Mouse (Mus musculus): ENCODE measurements at regions not wholly inside any gene's neighbourhood (a gene's known extent, or its start where the extent isn't known, plus 50 kb on each side); places are given as distances from the start of the nearest gene placed in this dataset.
"Not testable (repeated sequence)": the region's sequence is repeated elsewhere in the genome, so short reads cannot be mapped to it uniquely, and the experiment has no call there.

- H3K27ac ChIP-seq; H3K27me3 ChIP-seq (replicated peaks); ATAC-seq; H3K9me3 ChIP-seq; H3K36me3 ChIP-seq; H3K4me3 ChIP-seq (replicated peaks); H3K4me1 ChIP-seq (replicated peaks); H3K9ac ChIP-seq: not testable (repeated sequence)
- peak overlapping the region; percentile 20; the same call in 1 of the 2 replicates for H3K4me2 ChIP-seq (replicated peaks)
- WGBS, result 76% methylated on average over 3 of the region's 3 CpGs
Observed at GRCm38 (mm10) chrX:50597626-50598025, 169.3 kb upstream of the Olfr1324 start.

DNA sequence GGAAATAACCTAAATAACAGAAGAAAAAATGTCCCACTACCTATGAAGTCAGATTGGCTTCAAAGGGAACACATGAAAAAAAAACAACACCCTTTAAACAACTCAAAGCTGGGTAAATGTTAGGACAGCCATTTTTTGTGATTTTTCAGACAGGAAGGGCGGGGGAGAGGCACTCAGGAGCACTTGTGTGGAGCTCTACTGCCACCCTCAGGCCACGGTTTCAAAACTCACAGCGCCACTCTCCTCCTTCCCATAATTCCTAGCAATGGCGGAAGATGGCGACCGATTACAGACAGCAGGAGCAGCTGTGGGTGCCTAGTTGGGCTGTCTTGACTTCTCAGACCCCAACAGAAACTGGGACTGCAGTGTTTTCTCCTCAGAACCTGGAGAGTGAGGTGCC is 168.8 kb upstream of the Olfr1324 start:
- Histone ChIP-seq H3K27me3 (replicated peaks) (no peaks in the 10 kb centered on the region), H3K4me1 (replicated peaks) (no peaks in the 10 kb centered on the region), H3K4me3 (replicated peaks) (no peak overlapping the region), H3K4me2 (replicated peaks) (peak overlapping the region; percentile 20; the same call in 1 of the 2 replicates), H3K27ac (no peak overlapping the region), H3K9ac (no peak overlapping the region), H3K9me3 (no peaks in the 10 kb centered on the region), H3K36me3 (no peaks in the 10 kb centered on the region; the same call in 1 of the 2 replicates)
- no peak for ATAC-seq
- 60% methylated on average over 6 of the region's 6 CpGs for WGBS

- H3K4me1 ChIP-seq (replicated peaks); H3K9ac ChIP-seq; H3K9me3 ChIP-seq; H3K4me2 ChIP-seq (replicated peaks); ATAC-seq; H3K27me3 ChIP-seq (replicated peaks); H3K4me3 ChIP-seq (replicated peaks); H3K27ac ChIP-seq; H3K36me3 ChIP-seq: not testable (repeated sequence)
- WGBS, result 73% methylated on average over 4 of the region's 4 CpGs
Observed at GRCm38 (mm10) chrX:50594976-50595375, 166.7 kb upstream of the Olfr1324 start.

GRCm38 (mm10) chrX:50591477-50591876 is 163.2 kb upstream of the Olfr1324 start:
- ATAC-seq, result no peak
- Histone ChIP-seq H3K9ac (no peak overlapping the region), H3K27me3 (replicated peaks) (no peaks in the 10 kb centered on the region), H3K4me2 (replicated peaks) (peak overlapping the region; percentile 24; the same call in 1 of the 2 replicates), H3K27ac (no peak overlapping the region), H3K4me3 (replicated peaks) (no peak overlapping the region), H3K4me1 (replicated peaks) (no peaks in the 10 kb centered on the region), H3K9me3 (no peaks in the 10 kb centered on the region), H3K36me3 (no peaks in the 10 kb centered on the region; the same call in 1 of the 2 replicates)
- 55% methylated on average over 4 of the region's 4 CpGs for WGBS

- Histone ChIP-seq H3K9ac (no peak overlapping the region), H3K27me3 (replicated peaks) (no peaks in the 10 kb centered on the region), H3K4me2 (replicated peaks) (peak overlapping the region; percentile 24; the same call in 1 of the 2 replicates), H3K4me3 (replicated peaks) (0 out of 2 replicates have a peak overlapping the region, but pooled peaks have one; percentile 18), H3K27ac (no peak overlapping the region), H3K9me3 (no peaks in the 10 kb centered on the region), H3K36me3 (no peaks in the 10 kb centered on the region; the same call in 1 of the 2 replicates), H3K4me1 (replicated peaks) (no peaks in the 10 kb centered on the region)
- ATAC-seq, result no peak
- WGBS, result 58% methylated on average over 8 of the region's 8 CpGs
Observed at GRCm38 (mm10) chrX:50590673-50591341, 162.5 kb upstream of the Olfr1324 start.

DNA sequence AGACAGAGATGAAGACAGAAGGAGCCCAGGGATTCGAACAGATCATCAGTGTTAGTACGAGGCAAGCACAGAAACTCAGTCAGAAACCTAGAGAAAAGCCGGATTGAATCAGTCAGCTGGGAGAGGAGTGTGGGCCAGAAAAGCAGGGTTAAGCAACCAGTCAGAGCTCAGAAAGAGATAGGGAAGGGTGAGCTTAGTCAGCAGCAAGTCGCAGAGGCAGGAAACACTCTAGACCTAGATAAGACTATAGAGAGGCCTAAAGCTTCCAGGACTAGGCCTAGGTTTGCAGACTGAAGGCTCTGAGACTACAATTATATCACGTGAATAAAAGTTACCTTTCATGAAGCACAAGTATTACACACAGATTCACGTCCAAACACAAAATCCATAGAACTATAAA is 160.6 kb upstream of the Olfr1324 start:
- 85% methylated on average over 6 of the region's 6 CpGs for WGBS
- Histone ChIP-seq H3K36me3 (no peaks in the 10 kb centered on the region; the same call in 1 of the 2 replicates), H3K4me1 (replicated peaks) (no peaks in the 10 kb centered on the region), H3K27ac (no peak overlapping the region), H3K4me2 (replicated peaks) (no peak overlapping the region), H3K9me3 (no peaks in the 10 kb centered on the region), H3K27me3 (replicated peaks) (no peaks in the 10 kb centered on the region), H3K4me3 (replicated peaks) (no peak overlapping the region), H3K9ac (no peak overlapping the region)
- no peak for ATAC-seq

- Histone ChIP-seq H3K27me3 (replicated peaks) (no peaks in the 10 kb centered on the region), H3K4me3 (replicated peaks) (0 out of 2 replicates have a peak overlapping the region, but pooled peaks have one; percentile 16), H3K4me2 (replicated peaks) (peak overlapping the region; percentile 33), H3K27ac (no peak overlapping the region), H3K4me1 (replicated peaks) (no peaks in the 10 kb centered on the region), H3K9ac (no peak overlapping the region), H3K36me3 (no peaks in the 10 kb centered on the region), H3K9me3 (no peaks in the 10 kb centered on the region)
- WGBS, result 77% methylated on average over 12 of the region's 12 CpGs
- no peak for ATAC-seq
Observed at GRCm38 (mm10) chrX:50583741-50584580, 155.7 kb upstream of the Olfr1324 start.

DNA sequence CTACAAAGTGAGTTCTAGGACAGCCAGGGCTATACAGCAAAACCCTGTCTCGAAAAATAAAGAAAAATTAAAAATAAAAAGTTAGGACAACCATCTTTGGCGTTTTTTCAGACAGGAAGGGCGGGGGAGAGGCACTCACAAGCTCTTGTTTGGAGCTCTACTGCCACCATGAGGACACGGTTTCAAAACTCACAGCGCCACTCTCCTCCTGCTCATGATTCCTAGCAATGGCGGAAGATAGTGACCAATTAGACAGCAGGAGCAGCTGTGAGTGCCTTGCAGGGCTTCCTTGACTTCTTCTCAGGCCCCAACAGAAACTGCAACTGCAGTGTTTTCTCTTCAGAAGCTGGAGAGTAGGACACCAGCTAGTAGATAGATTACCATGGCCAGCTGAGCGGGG is 151.9 kb upstream of the Olfr1324 start:
- H3K9ac ChIP-seq, result no peak overlapping the region
- peak overlapping the region; percentile 36 for H3K4me2 ChIP-seq (replicated peaks)
- WGBS, result 56% methylated on average over 7 of the region's 7 CpGs
- H3K27me3 ChIP-seq (replicated peaks), result no peaks in the 10 kb centered on the region
- peak; percentile 23; the same call in 1 of the 2 replicates for ATAC-seq
- H3K9me3 ChIP-seq, result no peaks in the 10 kb centered on the region
- H3K4me1 ChIP-seq (replicated peaks), result no peaks in the 10 kb centered on the region
- H3K4me3 ChIP-seq (replicated peaks), result 0 out of 2 replicates have a peak overlapping the region, but pooled peaks have one; percentile 14
- no peak overlapping the region for H3K27ac ChIP-seq
- H3K36me3 ChIP-seq, result no peaks in the 10 kb centered on the region

DNA sequence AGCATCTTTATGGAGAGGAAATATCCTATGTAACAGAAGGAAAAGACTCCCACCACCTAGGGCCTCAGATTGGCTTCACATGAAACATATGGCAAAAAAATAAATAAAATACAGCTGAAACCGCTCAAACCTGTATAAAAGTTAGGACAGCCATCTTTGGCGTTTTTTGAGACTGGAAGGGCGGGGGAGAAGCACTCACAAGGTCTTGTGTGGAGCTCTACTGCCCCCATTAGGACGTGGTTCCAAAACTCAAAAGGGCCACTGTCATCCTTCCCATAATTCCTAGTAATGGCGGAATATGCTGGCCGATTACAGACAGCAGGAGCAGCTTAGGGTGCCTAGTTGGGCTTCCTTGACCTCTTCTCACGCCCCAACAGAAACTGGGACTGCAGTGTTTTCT is 148.5 kb upstream of the Olfr1324 start:
- Histone ChIP-seq H3K4me1 (replicated peaks) (no peaks in the 10 kb centered on the region), H3K27ac (no peak overlapping the region), H3K27me3 (replicated peaks) (no peaks in the 10 kb centered on the region), H3K9ac (no peak overlapping the region), H3K36me3 (no peaks in the 10 kb centered on the region), H3K4me3 (replicated peaks) (0 out of 2 replicates have a peak overlapping the region, but pooled peaks have one; percentile 14), H3K9me3 (no peaks in the 10 kb centered on the region), H3K4me2 (replicated peaks) (0 out of 2 replicates have a peak overlapping the region, but pooled peaks have one; percentile 30)
- WGBS, result 57% methylated on average over 7 of the region's 7 CpGs
- ATAC-seq, result 0 out of 2 replicates have a peak, but pooled peaks have one; percentile 15

GRCm38 (mm10) chrX:50572191-50573095 is 144.1 kb upstream of the Olfr1324 start:
- H3K4me1 ChIP-seq (replicated peaks), result not testable (repeated sequence)

DNA sequence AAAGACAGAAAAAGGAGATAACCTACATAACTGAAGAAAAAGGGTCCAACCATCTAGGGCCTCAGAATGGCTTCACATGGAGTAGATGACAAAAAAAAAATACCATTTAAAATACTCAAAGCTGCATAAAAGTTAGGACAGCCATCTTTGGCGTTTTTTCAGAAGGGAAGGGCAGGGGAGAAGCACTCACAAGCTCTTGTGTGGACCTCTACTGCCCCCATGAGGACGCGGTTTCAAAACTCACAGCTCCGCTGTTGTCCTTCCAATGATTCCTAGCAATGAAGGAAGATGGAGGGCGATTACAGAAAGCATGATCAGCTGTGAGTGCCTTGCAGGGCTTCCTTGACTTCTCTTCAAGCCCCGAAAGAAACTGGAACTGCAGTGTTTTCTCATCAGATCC is 140.8 kb upstream of the Olfr1324 start:
- WGBS, result 57% methylated on average over 6 of the region's 6 CpGs
- Histone ChIP-seq H3K27ac (no peak overlapping the region), H3K9me3 (no peaks in the 10 kb centered on the region), H3K4me2 (replicated peaks) (no peak overlapping the region; the same call in 1 of the 2 replicates), H3K36me3 (no peaks in the 10 kb centered on the region), H3K4me1 (replicated peaks) (no peaks in the 10 kb centered on the region), H3K9ac (no peak overlapping the region), H3K27me3 (replicated peaks) (no peaks in the 10 kb centered on the region), H3K4me3 (replicated peaks) (no peak overlapping the region)
- no peak for ATAC-seq

More at GRCm38 (mm10) chrX:50572191-50573095, 144.1 kb upstream of the Olfr1324 start:
- H3K9me3 ChIP-seq; H3K27ac ChIP-seq; H3K9ac ChIP-seq; H3K36me3 ChIP-seq; H3K27me3 ChIP-seq (replicated peaks): not testable (repeated sequence)
- 0 out of 2 replicates have a peak, but pooled peaks have one; percentile 56 for ATAC-seq
- Histone ChIP-seq H3K4me2 (replicated peaks) (peak overlapping the region; percentile 30; the same call in 1 of the 2 replicates), H3K4me3 (replicated peaks) (peak overlapping the region; percentile 19; the same call in 1 of the 2 replicates)
- 56% methylated on average over 14 of the region's 14 CpGs for WGBS
